Mouse (Mus musculus) embryonic fibroblast, embryonic 13.5 days (primary cell): ENCODE results near the gene Cygb. TPM values are rescaled to one million over a fixed set of nuclear protein-coding genes. Genes with fewer than 3 reads are reported as not detected.
A peak's percentile ranks its signal among the peaks of the same experiment; 100 is the strongest.
"Not testable (repeated sequence)": the region's sequence is repeated elsewhere in the genome, so short reads cannot be mapped to it uniquely, and the experiment has no call there.

Experiments used
- H3K27ac ChIP-seq: 2 replicates; pipeline ENCODE4 v1.5.1; 2012; ENCODE audit warnings: low read length, control low read depth, inconsistent platforms; ENCODE audit not compliant: insufficient read depth
- H3K4me1 ChIP-seq: 2 replicates; pipeline ENCODE4 v1.6.1; 2011; ENCODE audit warnings: low read length; ENCODE audit not compliant: control insufficient read depth, insufficient read depth
- H3K4me3 ChIP-seq: 2 replicates; pipeline ENCODE4 v1.5.1; 2011; ENCODE audit warnings: mild to moderate bottlenecking, control low read depth, low read length; ENCODE audit not compliant: insufficient read depth
- CTCF ChIP-seq: IDR thresholded peaks from 2 replicates; pipeline ENCODE4 v1.5.1; 2011; ENCODE audit warnings: mild to moderate bottlenecking, control low read depth, low read length, moderate library complexity, borderline replicate concordance; ENCODE audit not compliant: insufficient read depth
- POLR2A ChIP-seq: IDR thresholded peaks from 2 replicates; pipeline ENCODE4 v1.6.1; 2011; ENCODE audit warnings: low read depth, mild to moderate bottlenecking, control low read depth, low read length, moderate library complexity
- polyA plus RNA-seq: library from polyadenylated mRNA; stranded (reverse); fragments of >200 nt; gene quantifications from 2 replicates; pipeline ENCODE4 v1.2.4, GENCODE M21; 2011; ENCODE audit warnings: low read depth; ENCODE audit not compliant: missing spikeins, insufficient read length

The Cygb gene
- polyA plus RNA-seq, 1 experiment, result 0.74 TPM

DNA sequence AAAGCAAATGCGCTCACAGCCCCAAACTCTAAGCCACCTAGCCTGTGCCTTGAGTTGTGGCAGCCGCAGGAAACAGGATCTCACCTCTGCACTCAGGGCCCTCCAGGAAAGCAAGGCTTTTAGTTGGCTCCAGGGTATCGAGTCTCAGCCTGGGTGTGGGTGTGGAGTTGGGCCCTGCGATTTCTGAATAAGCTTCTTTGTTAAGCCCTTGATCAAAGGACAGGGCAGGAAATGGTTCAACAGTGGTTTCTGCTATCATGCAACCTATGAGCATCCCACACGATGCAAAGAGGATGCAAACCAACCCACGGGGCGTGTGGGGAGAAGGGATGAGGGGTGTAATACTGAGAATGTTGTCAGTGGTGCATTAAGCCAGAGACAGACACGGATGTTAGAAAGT lies 33.8 kb upstream of the Cygb start:
- Histone ChIP-seq H3K27ac (no peak overlapping the region), H3K4me1 (no peaks in the 10 kb centered on the region), H3K4me3 (no peak overlapping the region)
- no peak for TF ChIP-seq CTCF
- no peak for TF ChIP-seq POLR2A

DNA sequence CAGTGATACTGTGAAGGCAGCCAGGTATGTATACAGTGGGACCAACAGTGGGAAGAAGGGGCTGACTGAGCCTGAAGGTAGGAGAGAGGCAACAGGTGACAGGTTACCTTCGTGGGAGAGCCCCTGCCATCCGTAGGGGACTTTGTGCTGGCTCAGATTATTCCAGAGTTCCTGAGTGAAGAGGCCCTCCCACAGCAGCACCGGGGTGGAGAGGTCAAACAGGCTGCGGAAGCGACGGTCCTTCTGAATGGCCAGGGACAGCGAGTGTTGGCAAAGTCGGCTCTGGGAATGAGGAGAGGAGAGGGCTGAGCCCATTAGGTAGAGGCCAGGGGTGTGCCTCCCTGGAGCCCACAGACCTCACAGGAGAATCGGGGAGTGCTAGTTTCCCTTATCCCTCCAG lies 31.6 kb upstream of the Cygb start:
- peaks cover 3% of the 10 kb centered on the region; the same call in 1 of the 2 replicates for H3K4me1 ChIP-seq
- no peak overlapping the region for H3K4me3 ChIP-seq
- TF ChIP-seq CTCF, result no peak
- no peak for TF ChIP-seq POLR2A
- no peak overlapping the region for H3K27ac ChIP-seq

DNA sequence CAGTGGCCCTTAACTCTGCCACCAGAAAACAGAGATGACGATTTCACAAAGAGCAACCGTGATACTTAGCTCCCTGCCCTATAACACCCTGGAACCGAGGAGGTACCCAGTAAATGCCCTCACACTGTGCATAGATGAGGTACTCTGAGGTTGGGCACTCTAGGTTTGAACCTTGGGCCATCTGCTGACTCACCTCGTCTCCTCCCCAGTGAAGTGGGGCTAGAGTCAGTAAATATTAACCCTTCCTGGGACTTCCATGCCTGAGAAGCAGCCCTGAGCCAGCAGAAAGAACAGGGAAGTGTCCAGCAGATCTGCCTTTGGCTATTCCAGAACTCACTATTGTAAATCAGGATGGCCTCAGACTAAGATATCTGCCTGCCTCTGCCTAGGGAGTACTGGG lies 29.7 kb upstream of the Cygb start:
- Histone ChIP-seq H3K27ac (no peak overlapping the region), H3K4me3 (no peak overlapping the region), H3K4me1 (peaks cover 3% of the 10 kb centered on the region; the same call in 1 of the 2 replicates)
- TF ChIP-seq CTCF, result no peak
- no peak for TF ChIP-seq POLR2A

DNA sequence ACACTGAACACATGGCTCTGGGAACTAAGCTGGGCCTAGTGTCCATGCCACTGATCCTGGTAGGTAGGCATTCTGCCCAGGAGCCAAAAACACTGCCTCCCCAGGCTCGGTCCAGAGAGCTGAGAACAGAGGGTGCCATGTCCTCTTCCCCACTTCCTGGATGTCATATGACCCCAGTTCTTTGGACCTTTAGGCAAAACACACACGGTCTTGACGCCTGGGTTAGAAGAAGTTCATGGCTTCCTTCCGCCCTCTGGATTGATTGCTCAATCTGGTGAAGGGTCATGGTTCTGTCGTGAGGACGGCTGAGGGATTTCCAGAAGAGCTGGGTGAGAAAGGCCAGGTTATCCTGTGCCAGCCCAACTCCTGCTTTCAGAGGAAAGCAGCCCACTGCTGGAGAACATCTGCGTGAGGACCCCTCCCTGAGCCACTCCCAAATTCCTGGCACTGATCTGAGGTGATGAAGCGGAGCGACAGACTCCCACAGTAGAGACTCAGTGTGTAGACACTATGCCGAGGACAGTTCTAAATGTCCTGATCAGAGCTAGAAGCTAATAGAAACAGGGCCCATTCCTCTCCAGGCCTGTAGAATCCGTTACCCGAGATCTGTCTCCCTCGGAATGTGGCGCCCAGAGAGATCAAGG lies 28.5 kb upstream of the Cygb start:
- H3K27ac ChIP-seq, result no peak overlapping the region

DNA sequence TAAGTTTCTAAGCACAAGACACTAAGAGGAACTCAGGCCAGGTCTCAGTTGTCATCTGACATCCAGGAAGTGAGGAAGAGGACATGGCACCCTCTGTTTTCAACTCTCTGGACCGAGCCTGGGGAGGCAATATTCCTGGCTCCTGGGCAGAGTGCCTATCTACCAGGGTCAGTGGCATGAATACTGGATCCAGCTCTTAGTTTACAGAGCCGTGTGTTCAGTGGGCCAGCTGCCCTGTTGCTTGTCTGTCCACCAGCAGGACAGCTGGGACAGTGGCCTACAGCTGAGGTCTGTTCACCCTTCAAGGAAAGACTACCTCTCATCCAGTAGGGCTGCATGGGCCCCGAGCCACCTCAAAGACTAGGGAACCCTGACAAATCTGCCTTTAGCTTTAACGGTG lies 27.0 kb upstream of the Cygb start:
- TF ChIP-seq POLR2A, result no peak
- no peak for TF ChIP-seq CTCF
- Histone ChIP-seq H3K27ac (no peak overlapping the region), H3K4me1 (peaks cover 3% of the 10 kb centered on the region; the same call in 1 of the 2 replicates), H3K4me3 (no peak overlapping the region)

More for the DNA sequence above, 28.5 kb upstream of the Cygb start:
- H3K4me3 ChIP-seq, result no peak overlapping the region
- TF ChIP-seq CTCF (no peak), POLR2A (no peak)
- peaks cover 3% of the 10 kb centered on the region; the same call in 1 of the 2 replicates for H3K4me1 ChIP-seq

DNA sequence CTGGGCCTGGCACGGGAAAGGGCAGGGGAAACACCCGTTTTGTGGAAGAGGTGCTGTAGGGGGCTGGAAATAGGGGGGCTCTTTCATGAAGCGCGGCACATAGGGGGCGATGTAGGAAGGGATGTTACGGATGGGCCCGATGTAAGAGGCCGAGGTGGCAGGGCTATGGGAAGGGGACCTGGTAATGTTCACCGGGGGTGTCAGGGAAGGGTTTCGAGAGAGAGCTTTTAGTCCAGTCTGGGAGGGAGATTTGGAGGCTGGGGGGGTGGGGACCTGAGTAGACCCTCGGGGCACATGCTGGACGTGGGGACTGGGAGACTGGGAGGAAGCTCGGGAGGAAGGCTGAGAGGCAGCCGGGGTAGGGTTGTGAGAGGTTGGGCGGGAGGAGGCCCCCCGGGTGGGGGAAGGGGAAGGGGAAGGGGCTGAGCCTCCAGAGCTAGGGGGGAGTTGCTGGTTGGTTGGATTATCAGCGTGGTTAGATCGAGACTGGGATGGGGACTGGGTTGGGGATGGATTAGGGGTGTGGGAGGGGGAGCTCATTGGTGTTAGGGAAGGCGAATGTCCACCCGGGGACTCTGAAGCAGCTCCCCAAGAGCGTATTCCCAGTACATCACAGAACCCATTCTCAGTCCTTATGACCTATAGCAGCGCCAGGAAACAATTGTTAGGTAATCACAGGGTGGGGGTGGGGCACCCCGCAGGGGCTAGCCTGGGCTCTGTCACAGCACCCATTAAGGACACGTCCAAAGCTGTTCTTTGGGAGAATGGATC lies 26.4 kb upstream of the Cygb start:
- TF ChIP-seq CTCF (no peak), POLR2A (no peak)
- H3K27ac ChIP-seq, result no peak overlapping the region
- H3K4me3 ChIP-seq, result no peak overlapping the region
- peaks cover 3% of the 10 kb centered on the region; the same call in 1 of the 2 replicates for H3K4me1 ChIP-seq

DNA sequence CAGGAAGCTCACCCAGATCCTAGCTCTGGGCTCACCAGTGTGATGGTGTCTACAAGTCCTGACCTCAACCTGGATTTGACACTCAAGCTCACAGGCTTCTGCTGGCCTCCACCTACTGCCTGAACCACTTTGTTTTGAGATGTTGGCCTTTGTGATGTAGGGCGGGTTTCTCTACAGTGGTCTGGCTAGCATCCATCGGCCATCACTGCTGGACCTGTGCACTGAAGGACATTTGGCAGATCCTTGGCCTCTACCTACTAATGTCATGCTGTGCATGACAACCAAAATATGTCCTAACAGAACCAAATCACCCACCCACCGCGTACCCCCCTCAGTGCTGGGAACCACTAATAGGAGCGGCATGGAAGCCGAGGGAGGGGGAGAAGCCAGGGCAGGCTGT lies 25.0 kb upstream of the Cygb start:
- peaks cover 5% of the 10 kb centered on the region; the same call in 1 of the 2 replicates for H3K4me1 ChIP-seq
- TF ChIP-seq CTCF (no peak), POLR2A (no peak)
- no peak overlapping the region for H3K4me3 ChIP-seq
- no peak overlapping the region for H3K27ac ChIP-seq

DNA sequence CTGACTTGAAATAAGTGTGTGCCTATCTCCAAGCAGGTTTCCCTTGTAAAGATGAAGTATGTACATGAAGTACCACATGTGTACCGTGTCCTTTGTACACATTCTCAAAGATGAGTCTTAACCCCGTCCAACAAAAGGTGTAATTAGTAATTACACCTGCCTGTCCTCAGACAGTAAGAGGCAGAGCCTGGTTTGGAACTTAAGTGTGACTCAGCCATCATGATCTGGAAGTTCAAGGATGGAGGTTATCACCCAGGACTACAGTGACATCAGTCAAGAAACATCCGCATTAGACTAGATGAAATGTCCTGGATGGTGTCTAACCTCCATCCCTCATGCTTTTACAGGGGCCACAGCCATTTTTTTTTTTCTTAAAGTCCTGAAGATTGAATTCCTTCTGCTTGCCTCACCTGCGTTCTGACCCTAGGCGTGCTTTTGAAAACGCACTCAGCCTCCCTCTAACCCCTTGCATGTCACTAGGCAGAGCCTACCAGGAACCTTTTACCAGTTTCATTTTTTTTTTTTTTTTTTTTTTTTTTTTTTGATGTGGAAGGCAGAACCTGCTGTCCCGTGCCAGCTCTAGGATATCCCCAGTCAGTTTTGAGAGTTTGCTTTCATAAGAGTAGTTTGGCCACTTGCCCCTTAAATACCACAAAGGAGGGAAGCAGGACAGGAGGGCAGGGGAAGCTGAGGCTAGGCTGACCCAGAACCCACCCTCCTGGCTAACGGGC lies 23.8 kb upstream of the Cygb start:
- no peak for TF ChIP-seq CTCF
- no peak for TF ChIP-seq POLR2A
- Histone ChIP-seq H3K4me3 (no peak overlapping the region), H3K27ac (no peak overlapping the region), H3K4me1 (peaks cover 11% of the 10 kb centered on the region; the same call in 1 of the 2 replicates)

DNA sequence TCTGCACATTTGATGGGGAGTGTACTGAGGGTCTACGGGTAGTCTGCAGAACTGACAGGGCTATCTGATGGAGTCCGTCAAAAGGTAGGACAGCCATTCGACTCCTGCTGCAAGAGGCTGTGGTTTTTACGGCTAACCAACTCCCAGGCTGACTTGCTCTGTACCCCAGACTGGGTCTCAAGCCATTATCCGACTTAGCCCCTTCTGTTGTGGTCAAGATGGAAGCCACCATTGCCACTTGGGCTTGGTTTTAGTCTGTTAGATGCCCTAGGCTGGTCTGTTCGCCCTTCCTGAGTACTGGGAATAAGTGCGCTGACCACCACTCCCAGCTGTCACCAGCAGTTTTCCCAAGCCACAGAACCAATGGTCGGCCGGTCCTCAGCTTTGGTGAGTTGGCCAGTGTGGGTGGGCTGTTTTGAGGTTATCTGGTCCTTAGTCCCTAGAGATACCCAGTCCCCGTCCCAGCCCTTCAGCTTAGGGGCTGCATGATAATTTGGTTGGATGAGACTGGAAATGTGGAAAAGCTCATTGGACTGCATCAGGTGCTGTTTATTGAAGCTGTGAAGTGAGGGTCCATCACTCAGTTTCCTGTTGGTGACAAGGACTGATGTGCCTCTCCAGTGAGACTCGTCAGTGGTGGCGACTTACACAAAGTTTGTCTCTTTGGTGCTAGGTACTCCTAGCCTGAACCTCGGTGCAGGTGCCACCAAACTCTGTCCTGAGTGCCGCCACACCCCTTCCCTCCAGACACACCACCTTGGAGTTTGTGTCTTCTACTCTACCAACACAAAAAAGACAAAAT lies 22.3 kb upstream of the Cygb start:
- no peak for TF ChIP-seq CTCF
- 0 out of 2 replicates have a peak, but pooled peaks have one; percentile 20 for TF ChIP-seq POLR2A
- peaks cover 8% of the 10 kb centered on the region; the same call in 1 of the 2 replicates for H3K4me1 ChIP-seq
- H3K27ac ChIP-seq, result no peak overlapping the region

DNA sequence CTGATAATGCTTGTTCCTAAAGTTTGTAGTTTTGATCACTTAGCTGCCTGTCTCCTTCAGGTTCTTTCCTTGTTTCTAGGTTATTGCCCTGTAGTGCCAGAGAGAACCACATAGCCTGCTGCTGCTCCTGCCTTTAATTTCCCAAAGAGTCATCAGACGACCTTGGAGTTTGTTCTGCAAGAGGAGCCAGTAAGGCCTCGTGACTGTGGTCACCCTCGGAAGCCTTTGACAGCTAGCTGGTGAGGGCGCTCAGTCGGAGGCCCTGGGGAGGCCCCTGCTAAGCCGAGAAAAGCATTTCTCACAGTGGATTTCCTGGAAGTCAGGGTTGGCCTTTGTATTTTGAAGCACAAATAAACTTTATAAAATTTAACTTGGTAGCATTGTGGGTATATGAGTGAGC lies 21.3 kb upstream of the Cygb start:
- not testable (repeated sequence) for H3K4me1 ChIP-seq, H3K27ac ChIP-seq, H3K4me3 ChIP-seq

More for the DNA sequence above, 22.3 kb upstream of the Cygb start:
- no peak overlapping the region for H3K4me3 ChIP-seq
